Mouse (Mus musculus) embryonic facial prominence, embryonic 14.5 days (tissue): ENCODE results near the gene AI182371. TPM values are rescaled to one million over a fixed set of nuclear protein-coding genes. Genes with fewer than 3 reads are reported as not detected.

ENCODE experiments used
- ATAC-seq: fragments of 200-750 bp; cut with Nextera tagmentation; 2 replicates; pipeline ENCODE4 v1.8.0; 2017; ENCODE audit warnings: low read depth, moderate number of reproducible peaks, moderate TSS enrichment
- DNase-seq: peaks from one replicate; pipeline ENCODE4 v3.0.0-alpha.2; 2015; ENCODE audit warnings: low spot score
- H3K27ac ChIP-seq: fragments of 300-500 bp; sonication (generic); replicated peaks from 2 replicates; pipeline ENCODE4 v1.5.1; 2014; ENCODE audit warnings: low read depth, mild to moderate bottlenecking, low read length, moderate library complexity
- H3K27me3 ChIP-seq: fragments of 300-500 bp; sonication (generic); replicated peaks from 2 replicates; pipeline ENCODE4 v1.6.1; 2014; ENCODE audit warnings: low read length; ENCODE audit not compliant: control insufficient read depth, insufficient read depth
- H3K36me3 ChIP-seq: fragments of 300-500 bp; sonication (generic); 2 replicates; pipeline ENCODE4 v1.6.1; 2014; ENCODE audit warnings: low read length, mixed read lengths; ENCODE audit not compliant: control insufficient read depth, insufficient read depth
- H3K4me1 ChIP-seq: fragments of 300-500 bp; sonication (generic); 2 replicates; pipeline ENCODE4 v1.6.1; 2014; ENCODE audit warnings: antibody characterized with exemption, low read length; ENCODE audit not compliant: control insufficient read depth, insufficient read depth
- H3K4me2 ChIP-seq: fragments of 300-500 bp; sonication (generic); 2 replicates; pipeline ENCODE4 v1.6.1; 2014; ENCODE audit warnings: low read depth, mild to moderate bottlenecking, low read length, moderate library complexity, mixed read lengths
- H3K4me3 ChIP-seq: fragments of 300-500 bp; sonication (generic); 2 replicates; pipeline ENCODE4 v1.5.1; 2014; ENCODE audit warnings: low read depth, mild to moderate bottlenecking, low read length
- H3K9ac ChIP-seq: fragments of 300-500 bp; sonication (generic); 2 replicates; pipeline ENCODE4 v1.6.1; 2014; ENCODE audit warnings: low read depth, mild to moderate bottlenecking, low read length, moderate library complexity, mixed read lengths
- H3K9me3 ChIP-seq: fragments of 300-500 bp; sonication (generic); 2 replicates; pipeline ENCODE4 v1.6.1; 2016; ENCODE audit warnings: low read length; ENCODE audit not compliant: control insufficient read depth
- WGBS: fragments of 180-500 bp; shearing (Covaris S2); extraction: QIAGEN DNeasy Blood & Tissue Kit; methylation state at CpG from one replicate; pipeline ENCODE4 v1.1.7; 2014; 5-methylcytosine and 5-hydroxymethylcytosine counted together
- polyA plus RNA-seq: library from polyadenylated mRNA; unstranded; fragments of >200 nt; fragmentation: Nextera tagmentation; extraction: Ambion mirVana; gene quantifications from 2 replicates; pipeline ENCODE4 v1.2.1, GENCODE M21; 2014

Gene AI182371
- polyA plus RNA-seq, 1 experiment from 2014 or later: 0.46 TPM

DNA sequence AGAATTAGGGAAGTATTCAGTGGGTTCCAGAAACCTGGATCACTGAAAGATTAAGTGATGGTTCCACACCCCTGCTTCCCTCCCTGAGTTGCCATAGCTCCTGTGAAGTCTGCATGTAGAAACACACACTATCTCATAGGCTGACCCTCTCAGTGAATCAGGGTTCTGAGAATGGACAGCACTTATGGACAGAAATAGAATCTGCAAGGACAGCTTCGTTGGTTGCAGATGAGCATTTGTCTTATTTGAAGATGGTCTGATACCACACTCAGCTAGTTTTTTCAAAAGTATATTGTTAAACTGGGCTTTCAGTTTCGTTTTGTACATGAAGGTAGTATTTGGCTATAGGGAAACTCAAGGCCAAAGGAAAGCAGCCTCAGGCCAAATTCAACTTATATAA lies 9.2 kb upstream of the AI182371 start:
- H3K4me3 ChIP-seq: no peak overlapping the region
- no peak overlapping the region for H3K9ac ChIP-seq
- no peaks in the 10 kb centered on the region for H3K36me3 ChIP-seq
- ATAC-seq (no peak), DNase-seq (no peak)
- no peaks in the 10 kb centered on the region for H3K27me3 ChIP-seq
- no peaks in the 10 kb centered on the region for H3K4me1 ChIP-seq
- H3K9me3 ChIP-seq: no peaks in the 10 kb centered on the region
- WGBS: 75% methylated on average over 2 of the region's 2 CpGs
- no peak overlapping the region for H3K4me2 ChIP-seq
- H3K27ac ChIP-seq: no peak overlapping the region

DNA sequence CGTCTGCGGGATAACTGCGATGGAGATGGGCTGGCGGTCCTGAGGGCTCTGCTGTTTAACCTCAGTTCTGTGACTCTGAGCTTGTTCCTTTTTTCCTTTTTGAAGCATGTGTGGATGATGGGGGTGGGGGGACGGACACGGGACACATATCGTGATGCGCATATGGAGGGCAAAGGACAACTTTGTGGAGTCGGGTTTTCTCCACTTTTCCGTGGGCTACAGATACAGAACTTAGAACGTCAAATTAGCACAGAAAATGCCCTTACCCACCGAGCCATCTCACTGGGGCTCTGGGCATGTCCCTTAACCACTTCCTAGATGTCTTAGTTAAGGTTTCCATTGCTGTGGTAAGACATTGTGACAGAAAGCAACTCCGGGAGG lies 8.6 kb upstream of the AI182371 start:
- no peaks in the 10 kb centered on the region for H3K4me1 ChIP-seq
- peak overlapping the region; percentile 64 for H3K9ac ChIP-seq
- no peaks in the 10 kb centered on the region for H3K9me3 ChIP-seq
- peak overlapping the region; percentile 58 for H3K4me2 ChIP-seq
- H3K36me3 ChIP-seq: no peaks in the 10 kb centered on the region
- no peak for DNase-seq
- H3K4me3 ChIP-seq: peak overlapping the region; percentile 58
- H3K27ac ChIP-seq: peak overlapping the region; percentile 71; the same call in 1 of the 2 replicates
- ATAC-seq: no peak; the same call in 1 of the 2 replicates
- H3K27me3 ChIP-seq: no peaks in the 10 kb centered on the region
- WGBS: under 1% methylated on average over 13 of the region's 13 CpGs

DNA sequence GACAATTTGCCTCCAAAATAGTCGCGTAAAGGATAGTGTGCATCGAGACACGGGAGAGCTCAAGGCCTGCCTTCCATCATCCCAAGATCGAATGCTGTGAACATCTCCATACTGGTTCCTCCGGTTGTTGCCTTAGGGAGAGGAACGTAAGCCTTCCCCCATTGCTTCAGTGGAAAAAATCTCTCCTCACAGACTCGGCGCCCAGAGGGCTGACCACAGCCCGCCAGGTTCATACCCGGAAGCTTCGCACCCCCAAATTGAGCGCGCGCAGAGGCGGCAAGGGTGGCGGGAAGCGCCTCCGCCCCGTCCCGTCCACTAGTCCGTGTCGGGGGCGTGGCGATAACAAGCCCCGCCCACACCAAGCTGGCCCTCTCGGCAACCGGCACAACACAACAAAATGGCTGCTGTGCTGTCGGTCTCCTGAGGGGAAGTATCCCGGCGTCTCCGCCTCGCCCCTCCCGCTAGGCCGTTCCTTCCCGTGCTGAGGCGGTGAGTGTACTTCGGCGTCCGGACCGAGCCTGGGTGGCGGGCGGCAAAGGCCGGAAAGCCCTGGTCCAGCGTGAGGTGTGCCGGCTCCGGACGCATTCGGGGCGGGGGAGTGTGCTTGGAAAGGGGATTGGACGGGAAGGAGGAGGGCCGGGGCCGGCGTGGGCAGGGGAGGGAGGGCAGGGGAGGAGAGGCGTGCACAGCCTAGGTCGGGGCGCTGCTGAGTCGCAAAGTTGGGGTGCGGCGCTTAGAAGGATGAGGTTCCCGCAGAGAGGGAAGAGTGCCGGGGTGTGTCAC lies 8.0 kb upstream of the AI182371 start, which contains the start of gene Cntrl:
Cntrl (plus strand) TSS at position 352 of the 783 bp plus-strand sequence.
- Histone ChIP-seq H3K9ac (peak within 1 kb of the TSS; percentile 64), H3K36me3 (no peaks in the 10 kb centered on the region), H3K4me1 (no peaks in the 10 kb centered on the region), H3K4me2 (peak within 1 kb of the TSS; percentile 58), H3K9me3 (no peaks in the 10 kb centered on the region), H3K27ac (peak within 1 kb of the TSS; percentile 71), H3K27me3 (no peaks in the 10 kb centered on the region), H3K4me3 (peak within 1 kb of the TSS; percentile 58)
- peak; percentile 95 for DNase-seq
- under 1% methylated on average over 56 of the region's 62 CpGs for WGBS
- peak; percentile 97 for ATAC-seq

DNA sequence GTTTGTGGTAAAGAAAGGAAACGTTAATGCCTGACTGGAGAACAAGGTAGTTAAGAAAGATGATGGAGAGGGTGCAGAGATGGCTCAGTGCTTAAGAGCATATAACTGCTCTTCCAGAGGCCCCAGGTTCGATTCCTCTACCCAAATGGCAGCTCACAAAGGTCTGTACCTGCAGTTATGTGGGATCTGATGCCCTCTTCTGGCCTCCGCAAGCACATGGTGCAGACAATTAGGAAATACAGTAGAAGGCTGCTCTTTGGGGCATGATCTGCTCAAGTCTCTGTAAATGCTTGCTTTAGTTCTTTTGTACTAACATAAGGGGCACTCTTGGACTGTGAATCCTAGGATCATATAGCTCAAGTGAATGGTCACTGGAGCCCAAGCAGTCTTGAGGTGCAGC lies 7.4 kb upstream of the AI182371 start:
- peak; percentile 31 for ATAC-seq
- peak overlapping the region; percentile 58 for H3K4me3 ChIP-seq
- WGBS: 26% methylated on average over 3 of the region's 3 CpGs
- H3K9me3 ChIP-seq: no peaks in the 10 kb centered on the region
- peak overlapping the region; percentile 64 for H3K9ac ChIP-seq
- DNase-seq: peak; percentile 73
- H3K27ac ChIP-seq: peak overlapping the region; percentile 71; the same call in 1 of the 2 replicates
- H3K36me3 ChIP-seq: no peaks in the 10 kb centered on the region
- peak overlapping the region; percentile 58 for H3K4me2 ChIP-seq
- no peaks in the 10 kb centered on the region for H3K4me1 ChIP-seq
- H3K27me3 ChIP-seq: no peaks in the 10 kb centered on the region

DNA sequence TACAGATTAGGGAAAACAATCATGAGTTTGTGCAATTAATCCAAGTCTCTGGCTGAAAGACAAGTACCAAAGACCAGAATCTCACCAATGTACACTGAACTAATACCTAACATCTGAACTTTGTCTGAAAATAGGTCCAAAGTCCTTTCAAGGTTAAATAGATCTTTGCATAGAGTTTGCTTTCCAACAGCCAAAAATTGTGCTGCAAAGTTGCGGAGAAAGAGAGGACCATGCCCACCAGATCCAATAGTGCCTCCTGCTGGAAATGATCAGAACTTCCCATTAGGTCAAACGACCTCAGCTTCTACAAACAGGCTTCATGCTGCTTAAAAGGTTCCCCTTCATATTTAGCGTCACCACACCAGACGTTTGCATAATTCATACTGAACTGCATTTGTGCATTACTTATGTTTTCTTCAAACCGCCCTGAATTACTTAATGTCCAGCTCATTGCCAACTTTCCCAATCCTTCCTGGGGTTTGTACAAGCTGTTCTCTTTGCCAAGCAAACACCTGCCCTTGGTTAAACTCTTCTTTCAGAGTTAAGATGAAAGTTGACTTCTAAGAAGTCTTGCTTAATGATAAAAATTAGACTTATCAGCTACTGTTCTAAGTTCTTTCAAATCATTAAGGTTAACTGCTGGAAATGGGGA lies 6.8 kb upstream of the AI182371 start:
- Histone ChIP-seq H3K9me3 (no peaks in the 10 kb centered on the region), H3K4me2 (no peak overlapping the region), H3K27me3 (no peaks in the 10 kb centered on the region), H3K27ac (no peak overlapping the region), H3K9ac (no peak overlapping the region), H3K36me3 (no peaks in the 10 kb centered on the region), H3K4me3 (no peak overlapping the region), H3K4me1 (no peaks in the 10 kb centered on the region)
- DNase-seq (no peak), ATAC-seq (no peak)
- WGBS: 58% methylated on average over 5 of the region's 5 CpGs

DNA sequence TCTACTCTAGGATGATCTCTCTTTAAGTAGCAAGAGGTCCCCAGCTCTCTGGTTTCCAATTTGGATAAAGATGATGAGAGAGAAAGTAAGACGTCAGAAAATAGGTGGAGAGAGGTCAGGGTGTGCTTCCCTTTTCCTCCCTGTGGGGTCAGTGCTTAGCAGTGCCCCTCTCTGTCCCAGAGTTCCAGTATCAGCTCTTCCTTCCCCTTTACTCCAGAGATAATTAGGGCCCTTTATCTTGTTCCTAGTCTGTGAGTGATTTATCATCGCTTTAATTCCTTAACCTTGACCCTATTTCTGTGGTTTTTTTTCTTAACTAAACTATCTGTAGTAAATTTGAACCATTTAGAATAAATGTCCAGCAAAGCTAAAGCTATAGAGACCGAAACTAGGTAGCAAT lies 3.5 kb upstream of the AI182371 start:
- no peak for ATAC-seq
- H3K36me3 ChIP-seq: no peaks in the 10 kb centered on the region
- 58% methylated on average over 3 of the region's 3 CpGs for WGBS
- no peak overlapping the region for H3K9ac ChIP-seq
- no peak for DNase-seq
- H3K9me3 ChIP-seq: no peaks in the 10 kb centered on the region
- no peak overlapping the region for H3K4me2 ChIP-seq
- no peaks in the 10 kb centered on the region for H3K27me3 ChIP-seq
- no peaks in the 10 kb centered on the region for H3K4me1 ChIP-seq
- H3K4me3 ChIP-seq: no peak overlapping the region
- no peak overlapping the region for H3K27ac ChIP-seq

DNA sequence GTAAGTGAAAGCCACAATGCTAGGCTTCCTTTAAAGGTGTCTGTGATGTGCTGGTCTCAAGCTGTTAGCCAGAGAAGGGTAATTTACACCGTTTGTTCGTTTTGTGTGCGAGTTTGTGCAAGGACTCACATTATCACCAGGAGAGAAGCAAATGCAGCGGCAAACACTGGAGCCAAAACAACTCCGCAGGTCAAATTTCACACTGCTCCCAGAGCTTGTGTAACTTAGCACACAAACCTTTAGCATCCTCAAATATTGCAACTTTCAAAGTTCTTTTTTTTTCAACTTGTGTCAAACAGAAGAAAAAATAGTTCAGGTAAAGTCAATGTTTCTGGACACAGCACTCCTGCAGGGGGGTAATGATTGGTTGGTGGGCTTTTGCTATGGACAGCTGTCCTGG lies 2.2 kb upstream of the AI182371 start:
- H3K4me1 ChIP-seq: no peaks in the 10 kb centered on the region
- DNase-seq (no peak), ATAC-seq (no peak)
- no peak overlapping the region for H3K4me3 ChIP-seq
- H3K36me3 ChIP-seq: no peaks in the 10 kb centered on the region
- 74% methylated on average over 5 of the region's 5 CpGs for WGBS
- no peak overlapping the region for H3K27ac ChIP-seq
- no peaks in the 10 kb centered on the region for H3K9me3 ChIP-seq
- no peak overlapping the region for H3K4me2 ChIP-seq
- H3K9ac ChIP-seq: no peak overlapping the region
- no peaks in the 10 kb centered on the region for H3K27me3 ChIP-seq

DNA sequence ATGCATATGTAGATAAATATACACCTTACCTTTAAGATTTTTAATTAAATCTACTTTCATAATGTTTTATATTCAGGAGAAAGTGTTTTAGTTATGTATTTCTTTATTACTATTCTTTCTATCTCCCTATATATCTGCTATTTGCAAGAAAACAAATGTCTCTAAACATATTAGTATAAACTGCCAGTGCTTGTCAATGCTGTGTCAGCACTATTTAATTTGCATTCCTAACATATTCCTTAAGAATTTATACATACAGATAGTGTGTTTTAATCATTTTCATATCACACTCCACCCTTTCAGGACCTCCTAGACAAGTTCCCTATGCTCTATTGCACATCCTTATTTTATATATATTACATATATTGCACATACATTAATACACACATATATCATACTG lies 1.4 kb upstream of the AI182371 start:
- Histone ChIP-seq H3K36me3 (no peaks in the 10 kb centered on the region), H3K27me3 (no peaks in the 10 kb centered on the region), H3K9ac (no peak overlapping the region), H3K4me3 (no peak overlapping the region), H3K4me2 (no peak overlapping the region), H3K27ac (no peak overlapping the region), H3K9me3 (no peaks in the 10 kb centered on the region), H3K4me1 (no peaks in the 10 kb centered on the region)
- DNase-seq: no peak
- ATAC-seq: no peak
